Mouse (Mus musculus) forebrain, postnatal 0 days (tissue): ENCODE results near the gene Pla2g4b. TPM values are rescaled to one million over a fixed set of nuclear protein-coding genes. Genes with fewer than 3 reads are reported as not detected.
A peak's percentile ranks its signal among the peaks of the same experiment; 100 is the strongest.

ENCODE experiments used
- ATAC-seq: fragments of 200-750 bp; cut with Nextera tagmentation; 2 replicates; pipeline ENCODE4 v1.8.0; 2017; ENCODE audit warnings: mild to moderate bottlenecking, moderate library complexity
- DNase-seq: peaks from one replicate; pipeline ENCODE4 v3.0.0-alpha.2; 2015
- H3K27ac ChIP-seq: fragments of 300-500 bp; sonication (generic); 2 replicates; pipeline ENCODE4 v1.5.1; 2014; ENCODE audit warnings: low read depth, mild to moderate bottlenecking, antibody characterized with exemption, low read length, moderate library complexity, mixed read lengths
- H3K27me3 ChIP-seq: fragments of 300-500 bp; sonication (generic); 2 replicates; pipeline ENCODE4 v1.6.1; 2014; ENCODE audit warnings: mild to moderate bottlenecking, low read length, mixed read lengths; ENCODE audit not compliant: insufficient read depth
- H3K36me3 ChIP-seq: fragments of 300-500 bp; sonication (generic); 2 replicates; pipeline ENCODE4 v1.6.1; 2014; ENCODE audit warnings: mild to moderate bottlenecking, moderate library complexity; ENCODE audit not compliant: insufficient read depth
- H3K4me1 ChIP-seq: fragments of 300-500 bp; sonication (generic); 2 replicates; pipeline ENCODE4 v1.6.1; 2014; ENCODE audit warnings: antibody characterized with exemption; ENCODE audit not compliant: insufficient read depth
- H3K4me2 ChIP-seq: fragments of 300-500 bp; sonication (generic); 2 replicates; pipeline ENCODE4 v1.6.1; 2014; ENCODE audit warnings: low read depth, mild to moderate bottlenecking, moderate library complexity
- H3K4me3 ChIP-seq: fragments of 300-500 bp; sonication (generic); 2 replicates; pipeline ENCODE4 v1.5.1; 2014; ENCODE audit warnings: low read depth, low read length, mixed read lengths
- H3K9ac ChIP-seq: fragments of 300-500 bp; sonication (generic); 2 replicates; pipeline ENCODE4 v1.6.1; 2014; ENCODE audit warnings: mild to moderate bottlenecking
- H3K9me3 ChIP-seq: fragments of 300-500 bp; sonication (generic); 2 replicates; pipeline ENCODE4 v1.6.1; 2016; ENCODE audit warnings: low read length
- CTCF ChIP-seq: sonication (generic); IDR thresholded peaks from 2 replicates; pipeline ENCODE4 v1.5.1; 2016; ENCODE audit warnings: antibody characterized with exemption, control low read depth, low read depth
- WGBS: fragments of 180-500 bp; shearing (Covaris S2); extraction: QIAGEN DNeasy Blood & Tissue Kit; methylation state at CpG from one replicate; pipeline ENCODE4 v1.1.7; 2014; 5-methylcytosine and 5-hydroxymethylcytosine counted together
- polyA plus RNA-seq: library from polyadenylated mRNA; unstranded; fragments of >200 nt; fragmentation: Nextera tagmentation; extraction: Ambion mirVana; gene quantifications from 2 replicates; pipeline ENCODE4 v1.2.1, GENCODE M21; 2015
- total RNA-seq: library from RNA; depleted of rRNA; stranded (reverse); fragments of >200 nt; gene quantifications from 2 replicates; pipeline ENCODE4 v1.2.3, GENCODE M21; 2014

Pla2g4b gene
- total and polyA plus RNA-seq, 2 experiments from 2014 or later, result 0.13 to 11.1 TPM

DNA sequence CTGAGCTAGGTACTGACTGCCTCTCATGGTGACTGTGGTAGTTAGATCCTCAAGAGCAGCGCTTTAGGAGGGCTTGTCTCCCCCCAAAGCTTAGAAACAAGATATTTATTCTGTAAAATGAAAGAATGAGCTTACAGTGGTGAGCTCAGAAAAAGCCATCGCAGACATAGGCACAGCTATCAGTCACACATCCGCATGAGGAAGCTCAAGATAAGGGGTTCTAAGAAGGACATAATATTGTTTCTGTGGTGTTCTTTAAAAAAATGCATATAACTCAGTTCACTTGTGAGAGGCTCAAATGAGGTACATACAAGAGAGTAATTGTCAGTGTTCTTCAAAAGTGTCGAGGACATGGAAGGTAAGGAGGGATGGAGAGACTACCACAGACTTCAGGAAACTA lies 17.3 kb upstream of the Pla2g4b start:
- WGBS, result 95% methylated on average over 4 of the region's 4 CpGs
- Histone ChIP-seq H3K36me3 (peaks cover 64% of the 10 kb centered on the region), H3K9ac (no peak overlapping the region), H3K27ac (no peak overlapping the region), H3K4me1 (no peaks in the 10 kb centered on the region), H3K4me2 (no peak overlapping the region), H3K4me3 (no peak overlapping the region), H3K27me3 (no peaks in the 10 kb centered on the region), H3K9me3 (no peaks in the 10 kb centered on the region)
- ATAC-seq, result no peak
- TF ChIP-seq CTCF, result no peak
- DNase-seq, result no peak

- ATAC-seq, result no peak
- Histone ChIP-seq H3K27me3 (no peaks in the 10 kb centered on the region), H3K4me3 (no peak overlapping the region), H3K27ac (no peak overlapping the region), H3K4me1 (no peaks in the 10 kb centered on the region), H3K9ac (no peak overlapping the region), H3K4me2 (no peak overlapping the region), H3K9me3 (no peaks in the 10 kb centered on the region), H3K36me3 (peaks cover 79% of the 10 kb centered on the region)
- no peak for DNase-seq
- TF ChIP-seq CTCF, result no peak
- WGBS, result 94% methylated on average over 12 of the region's 12 CpGs
Observed at GRCm38 (mm10) chr2:120017599-120017998, 15.6 kb upstream of the Pla2g4b start.

DNA sequence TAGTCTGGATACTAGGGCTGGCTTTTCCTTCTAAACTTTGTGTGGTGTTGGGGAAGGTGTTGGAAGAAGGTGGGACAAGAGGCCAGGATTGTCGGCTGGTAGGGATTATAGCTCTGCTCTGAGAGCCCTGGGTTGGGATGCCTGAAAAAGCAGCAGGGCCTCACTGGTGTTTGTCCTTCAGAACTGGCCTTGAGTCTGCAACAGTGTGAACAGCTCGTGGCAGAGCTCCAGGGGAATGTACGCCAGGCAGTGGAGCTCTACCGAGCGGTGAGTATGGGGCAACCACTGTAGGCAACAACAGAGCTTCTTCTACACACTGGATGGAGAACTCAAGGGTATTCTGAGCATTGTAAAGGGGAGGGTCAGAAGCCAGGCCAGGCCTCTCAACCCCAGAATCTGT lies 8.9 kb upstream of the Pla2g4b start:
- 88% methylated on average over 5 of the region's 5 CpGs for WGBS
- no peak overlapping the region for H3K4me3 ChIP-seq
- ATAC-seq (no peak), DNase-seq (no peak)
- H3K9ac ChIP-seq, result no peak overlapping the region
- no peak for TF ChIP-seq CTCF
- H3K27ac ChIP-seq, result no peak overlapping the region
- H3K4me1 ChIP-seq, result 0 out of 2 replicates have a peak, but pooled peaks cover 4% of the 10 kb centered on the region
- no peak overlapping the region for H3K4me2 ChIP-seq
- H3K9me3 ChIP-seq, result no peaks in the 10 kb centered on the region
- H3K36me3 ChIP-seq, result peaks cover 60% of the 10 kb centered on the region
- H3K27me3 ChIP-seq, result no peaks in the 10 kb centered on the region

- DNase-seq, result peak; percentile 90
- peak; percentile 35 for TF ChIP-seq CTCF
- Histone ChIP-seq H3K9ac (peak within 1 kb of the TSS; percentile 70), H3K4me2 (peak within 1 kb of the TSS; percentile 75), H3K9me3 (no peaks in the 10 kb centered on the region), H3K4me3 (peak within 1 kb of the TSS; percentile 66), H3K27me3 (no peaks in the 10 kb centered on the region), H3K36me3 (peaks cover 39% of the 10 kb centered on the region), H3K27ac (peak within 1 kb of the TSS; percentile 82), H3K4me1 (0 out of 2 replicates have a peak, but pooled peaks cover 4% of the 10 kb centered on the region)
- peak; percentile 96 for ATAC-seq
- 6% methylated on average over 50 of the region's 50 CpGs for WGBS
Observed at GRCm38 (mm10) chr2:120026984-120027949, 6.0 kb upstream of the Pla2g4b start, which contains the start of the genes Jmjd7 and Gm28042. TSS of gene Jmjd7 (plus strand) at chr2:120027483. TSS of gene Gm28042 (plus strand) at chr2:120027493.

GRCm38 (mm10) chr2:120027950-120028331 lies 5.3 kb upstream of the Pla2g4b start:
- 46% methylated on average over 3 of the region's 3 CpGs for WGBS
- TF ChIP-seq CTCF, result no peak

DNA sequence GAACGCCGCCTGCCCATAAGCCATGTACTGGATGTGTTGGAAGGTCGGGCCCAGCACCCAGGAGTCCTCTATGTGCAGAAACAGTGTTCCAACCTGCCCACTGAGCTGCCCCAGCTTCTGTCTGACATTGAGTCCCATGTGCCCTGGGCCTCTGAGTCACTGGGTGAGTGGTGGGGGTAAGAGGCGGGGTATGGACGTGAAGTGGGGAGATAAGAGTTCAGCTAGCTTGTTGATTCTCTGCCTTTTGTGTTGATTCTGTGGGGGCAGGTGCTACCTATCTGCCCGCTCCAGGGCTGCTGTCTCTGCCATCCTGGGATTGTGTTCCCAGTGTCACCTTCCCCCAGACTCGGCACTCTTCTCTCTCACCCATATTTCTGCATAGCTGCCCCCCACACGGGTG lies 2.8 kb upstream of the Pla2g4b start:
- Histone ChIP-seq H3K36me3 (peaks cover 16% of the 10 kb centered on the region), H3K4me3 (no peak overlapping the region), H3K4me1 (0 out of 2 replicates have a peak, but pooled peaks cover 4% of the 10 kb centered on the region), H3K9ac (no peak overlapping the region), H3K9me3 (no peaks in the 10 kb centered on the region), H3K27ac (no peak overlapping the region), H3K27me3 (no peaks in the 10 kb centered on the region), H3K4me2 (no peak overlapping the region)
- DNase-seq (no peak), ATAC-seq (no peak)
- 93% methylated on average over 8 of the region's 8 CpGs for WGBS
- TF ChIP-seq CTCF, result no peak

More at GRCm38 (mm10) chr2:120027950-120028331, 5.3 kb upstream of the Pla2g4b start:
- peak overlapping the region; percentile 75 for H3K4me2 ChIP-seq
- DNase-seq, result no peak
- H3K9ac ChIP-seq, result peak overlapping the region; percentile 70
- peak overlapping the region; percentile 66 for H3K4me3 ChIP-seq
- H3K27ac ChIP-seq, result peak overlapping the region; percentile 82
- peaks cover 32% of the 10 kb centered on the region for H3K36me3 ChIP-seq
- 0 out of 2 replicates have a peak, but pooled peaks cover 4% of the 10 kb centered on the region for H3K4me1 ChIP-seq
- H3K9me3 ChIP-seq, result no peaks in the 10 kb centered on the region
- no peaks in the 10 kb centered on the region for H3K27me3 ChIP-seq
- peak; percentile 9; the same call in 1 of the 2 replicates for ATAC-seq

GRCm38 (mm10) chr2:120033726-120034125 lies 509 bp downstream of the Pla2g4b start:
- no peak overlapping the region for H3K27ac ChIP-seq
- 76% methylated on average over 5 of the region's 5 CpGs for WGBS
- no peak overlapping the region for H3K4me2 ChIP-seq
- H3K9me3 ChIP-seq, result no peaks in the 10 kb centered on the region
- no peak for DNase-seq
- no peak overlapping the region for H3K9ac ChIP-seq
- TF ChIP-seq CTCF, result no peak
- H3K4me1 ChIP-seq, result no peaks in the 10 kb centered on the region
- H3K4me3 ChIP-seq, result no peak overlapping the region
- peaks cover 32% of the 10 kb centered on the region for H3K36me3 ChIP-seq
- no peaks in the 10 kb centered on the region for H3K27me3 ChIP-seq
- no peak for ATAC-seq
